Mouse (Mus musculus): Measurements from ENCODE around the gene Flcn. TPM values are rescaled to one million over a fixed set of nuclear protein-coding genes. Genes with fewer than 3 reads are reported as not detected.
"Not testable (repeated sequence)": the region's sequence is repeated elsewhere in the genome, so short reads cannot be mapped to it uniquely, and the experiment has no call there.

Flcn gene
- polyA plus RNA-seq (2012; rRNA removed): 18.3 and 22.5 TPM in 2 replicates

- under 1% methylated on average over 52 of the region's 52 CpGs for WGBS
- DNase-seq (ENCODE audit: low read depth, low spot score): peak; percentile 40
These were observed at the start of gene Flcn for GRCm38 (mm10) chr11:59809670-59810474. Flcn (minus strand) TSS chr11:59810016.

- 52% methylated on average over 3 of the region's 3 CpGs for WGBS
- no peak for DNase-seq (ENCODE audit: low read depth, low spot score)
These were observed 43.0 kb upstream of the Flcn start for GRCm38 (mm10) chr11:59852865-59853264.

GRCm38 (mm10) chr11:59847891-59848884 is 38.4 kb upstream of the Flcn start:
- peak; percentile 40 for DNase-seq (ENCODE audit: low read depth, low spot score)
- 1% methylated on average over 69 of the region's 69 CpGs for WGBS

- peak; percentile 48 for DNase-seq (ENCODE audit: low read depth, low spot score)
- WGBS: 3% methylated on average over 2 of the region's 2 CpGs
These were observed 37.3 kb upstream of the Flcn start for GRCm38 (mm10) chr11:59847131-59847530.

DNA sequence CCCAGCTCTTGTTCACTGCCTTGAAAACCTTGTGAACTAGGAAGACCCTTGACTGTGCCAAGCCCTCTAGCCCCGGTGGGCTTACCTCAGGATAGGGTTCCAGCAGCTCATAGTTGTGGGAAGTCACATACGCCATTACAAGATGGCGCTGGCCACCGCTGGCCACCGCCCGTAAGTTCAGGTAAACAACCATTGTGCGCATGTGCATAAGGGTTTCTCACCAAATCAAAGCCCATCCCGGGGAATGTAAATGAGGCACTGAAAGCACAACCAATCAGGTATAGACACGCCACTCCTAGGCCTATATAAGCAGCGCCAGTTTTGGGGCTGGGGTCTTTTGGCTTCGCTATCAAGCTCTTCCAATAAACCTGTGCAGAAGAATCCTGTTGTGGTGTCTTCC is 36.5 kb upstream of the Flcn start:
- DNase-seq (ENCODE audit: low read depth, low spot score): no peak
- WGBS: 94% methylated on average over 11 of the region's 11 CpGs

DNA sequence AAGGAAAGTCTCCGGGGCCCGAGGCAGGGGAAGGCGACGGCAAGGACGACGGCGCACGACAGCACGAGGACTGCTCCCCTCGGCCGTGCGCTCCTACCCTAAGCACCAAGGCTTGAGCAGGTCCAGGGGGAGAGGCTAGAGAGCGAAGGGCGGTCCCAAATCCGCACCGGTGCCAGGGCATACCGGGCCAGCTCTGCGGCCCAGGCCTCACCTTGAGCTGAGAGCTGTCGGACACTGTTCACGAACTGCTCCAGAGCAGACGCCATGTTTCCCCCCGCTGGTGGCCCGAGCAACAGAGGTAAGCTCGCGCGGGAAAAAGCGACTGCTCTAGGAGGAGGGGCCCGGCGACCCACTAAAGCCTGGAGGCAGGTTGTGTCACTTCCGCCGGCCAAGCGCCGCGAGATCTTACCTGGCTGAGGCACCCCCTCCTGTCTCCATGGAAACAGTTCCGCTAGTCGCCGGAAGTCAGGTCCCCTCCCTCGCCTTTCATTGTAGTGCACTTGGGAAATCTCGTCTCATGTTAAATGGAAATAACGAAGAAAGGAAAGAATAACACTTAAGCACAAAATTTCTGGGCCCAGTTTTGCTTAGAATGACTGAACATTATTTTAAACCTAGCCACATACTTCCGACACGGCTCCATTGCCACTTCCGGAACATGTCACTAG is 29.8 kb upstream of the Flcn start, which contains the start of gene Cops3:
Cops3 (minus strand) TSS at position 380 of the 668 bp plus-strand sequence.
- WGBS: under 1% methylated on average over 43 of the region's 43 CpGs
- peak; percentile 93 for DNase-seq (ENCODE audit: low read depth, low spot score)

- WGBS: under 1% methylated on average over 24 of the region's 24 CpGs
- DNase-seq (ENCODE audit: low read depth, low spot score): peak; percentile 75
These were observed 29.2 kb upstream of the Flcn start, which contains the start of gene Nt5m for GRCm38 (mm10) chr11:59839008-59839458. Nt5m (plus strand) TSS chr11:59839447.

GRCm38 (mm10) chr11:59838426-59838825 is 28.6 kb upstream of the Flcn start:
- no peak for DNase-seq (ENCODE audit: low read depth, low spot score)
- whole genome bisulfite sequencing: 42% methylated on average over 4 of the region's 4 CpGs

- DNase-seq (ENCODE audit: low read depth, low spot score): not testable (repeated sequence)
- no CpG with 5 or more reads among the region's 1 CpGs for WGBS
These were observed 28.0 kb upstream of the Flcn start for GRCm38 (mm10) chr11:59837789-59838188.

DNA sequence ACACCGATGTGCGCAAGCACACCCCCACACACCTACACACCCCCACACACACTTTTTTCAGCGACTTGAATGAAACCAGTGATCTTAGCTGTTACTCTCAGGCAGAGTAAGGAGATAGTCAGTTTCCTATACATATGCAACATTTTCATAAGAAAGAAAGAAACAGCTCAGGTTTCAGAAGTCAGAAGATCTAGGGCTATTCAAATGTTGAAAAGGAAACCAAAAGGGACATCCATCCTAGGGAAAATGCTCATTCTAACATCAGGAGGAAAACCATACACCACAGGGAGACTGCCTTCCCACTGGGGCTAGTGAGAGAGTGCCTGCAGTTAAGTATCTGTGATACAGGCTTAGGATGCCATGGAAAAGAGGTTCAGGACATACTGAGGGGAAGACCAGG is 11.8 kb upstream of the Flcn start:
- no peak for DNase-seq (ENCODE audit: low read depth, low spot score)
- WGBS: 91% methylated on average over 3 of the region's 3 CpGs

GRCm38 (mm10) chr11:59817916-59818315 is 8.1 kb upstream of the Flcn start:
- 93% methylated on average over 3 of the region's 3 CpGs for WGBS
- no peak for DNase-seq (ENCODE audit: low read depth, low spot score)

- 76% methylated on average over 6 of the region's 6 CpGs for WGBS
- no peak for DNase-seq (ENCODE audit: low read depth, low spot score)
These were observed 5.8 kb upstream of the Flcn start for GRCm38 (mm10) chr11:59815482-59816065.

DNA sequence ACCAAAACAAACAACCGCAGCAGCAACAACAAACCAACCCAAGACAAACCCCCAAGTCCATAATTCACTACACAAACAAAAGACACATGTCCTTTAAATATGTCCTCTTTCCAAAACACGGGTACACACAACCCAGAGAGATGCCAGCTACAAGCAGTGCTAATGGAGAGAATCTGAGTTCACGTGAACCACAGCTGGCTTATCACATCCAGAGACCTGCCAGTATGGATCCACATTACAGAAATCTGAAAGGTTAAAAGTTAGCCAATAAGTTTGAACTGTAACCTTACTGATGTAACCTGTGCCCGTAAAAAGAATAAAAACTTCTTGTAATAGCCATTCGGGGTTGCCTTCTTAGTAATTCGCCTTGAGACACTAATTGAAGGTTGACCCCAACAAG is 5.1 kb upstream of the Flcn start:
- WGBS: 52% methylated on average over 6 of the region's 6 CpGs
- no peak for DNase-seq (ENCODE audit: low read depth, low spot score)

DNA sequence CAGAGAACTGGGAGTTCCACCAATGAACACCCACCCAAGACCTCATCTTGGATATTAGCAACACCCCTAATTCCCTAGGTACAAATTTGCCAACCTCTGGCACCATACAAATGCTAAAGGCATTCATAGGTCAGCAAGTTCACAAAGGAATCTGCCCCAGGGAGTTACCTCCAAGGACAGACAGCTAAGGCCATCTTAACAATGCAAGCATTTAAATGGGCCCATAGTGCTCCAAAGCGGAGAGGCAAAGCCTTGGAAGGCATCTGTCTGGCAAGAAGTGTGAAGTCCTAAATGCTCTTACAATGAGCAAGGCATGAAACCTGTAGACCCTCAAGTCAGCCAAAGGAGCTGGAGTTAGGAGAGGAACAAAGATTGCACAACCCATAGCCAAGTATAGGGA is 4.5 kb upstream of the Flcn start:
- WGBS: 95% methylated on average over 1 of the region's 1 CpGs
- no peak for DNase-seq (ENCODE audit: low read depth, low spot score)

DNA sequence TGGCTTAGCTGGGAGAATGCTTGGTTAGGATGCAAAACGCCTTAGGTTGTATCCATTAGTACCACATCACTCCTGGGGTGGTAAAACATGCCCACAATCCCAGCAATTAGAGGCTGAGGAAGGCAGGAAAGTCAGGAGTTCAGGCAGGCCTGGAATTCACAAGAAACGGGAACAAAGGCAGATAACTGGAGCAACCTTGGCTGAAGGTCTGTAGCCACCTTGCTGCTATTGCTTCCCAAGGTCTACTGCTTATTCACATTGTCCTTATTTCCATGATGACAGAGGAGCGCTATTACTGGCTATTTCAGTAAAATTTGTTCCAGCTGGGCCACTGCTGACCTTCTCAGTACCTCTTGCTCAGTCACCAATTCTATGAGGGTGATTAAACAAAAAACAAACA is 3.5 kb upstream of the Flcn start:
- DNase-seq (ENCODE audit: low read depth, low spot score): no peak
- WGBS: 72% methylated on average over 3 of the region's 3 CpGs

GRCm38 (mm10) chr11:59811211-59811610 is 1.4 kb upstream of the Flcn start:
- no peak for DNase-seq (ENCODE audit: low read depth, low spot score)
- WGBS: 55% methylated on average over 4 of the region's 4 CpGs

DNA sequence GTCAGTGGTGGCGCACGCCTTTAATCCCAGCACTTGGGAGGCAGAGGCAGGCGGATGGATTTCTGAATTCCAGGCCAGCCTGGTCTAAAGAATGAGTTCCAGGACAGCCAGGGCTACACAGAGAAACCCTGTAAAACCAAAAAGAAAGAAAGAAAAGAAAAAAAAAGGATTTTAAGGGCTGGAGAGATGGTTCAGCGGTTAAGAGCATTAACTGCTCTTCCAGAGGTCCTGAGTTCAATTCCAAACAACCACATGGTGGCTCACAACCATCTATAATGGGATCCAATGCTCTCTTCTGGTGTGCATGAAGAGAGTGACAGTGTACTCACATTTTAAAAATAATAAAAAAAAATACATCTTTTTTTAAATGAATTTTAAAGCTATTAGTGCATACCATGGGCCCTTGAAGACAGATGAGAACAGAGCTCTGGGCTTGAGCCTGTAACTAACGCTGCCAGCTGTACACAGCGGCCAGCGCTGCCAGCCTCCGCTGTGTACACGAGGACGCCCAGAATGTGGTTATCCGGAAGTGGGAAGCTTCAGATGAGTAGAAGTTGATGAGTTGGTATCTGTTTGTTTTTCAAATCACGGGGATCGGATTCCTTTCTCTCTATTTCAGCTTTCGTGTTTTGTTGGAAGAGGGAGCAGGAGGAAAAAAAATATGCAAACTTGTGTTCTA is 803 bp upstream of the Flcn start:
- DNase-seq (ENCODE audit: low read depth, low spot score): no peak
- WGBS: 49% methylated on average over 14 of the region's 14 CpGs

DNA sequence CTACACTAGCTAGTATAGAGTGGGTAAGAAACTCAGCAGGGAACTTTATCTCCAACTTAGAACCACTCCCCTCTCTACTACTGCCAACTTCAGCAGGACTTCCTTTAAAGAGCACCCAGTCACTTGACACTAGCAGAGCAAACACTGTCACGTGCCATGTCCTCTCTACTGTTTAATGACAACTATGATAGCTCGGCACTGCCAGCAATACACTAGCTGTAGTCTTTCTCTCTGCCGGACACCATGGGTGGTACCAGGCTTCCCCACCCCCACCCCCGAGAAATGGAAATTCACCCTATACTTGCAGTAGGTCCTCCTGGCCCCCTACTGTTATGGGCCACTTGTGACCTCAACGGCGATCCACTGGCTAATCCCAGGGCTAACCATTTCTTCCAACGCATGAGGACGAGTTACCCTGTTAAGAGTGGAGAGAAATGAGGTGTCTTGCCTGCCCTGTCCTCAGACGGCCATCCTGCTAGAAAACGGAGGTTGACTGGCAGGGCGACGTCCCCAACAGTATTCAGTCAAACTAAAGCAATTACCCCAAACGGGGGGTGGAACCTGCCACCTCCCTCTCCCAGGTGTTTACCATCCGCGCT is 646 bp downstream of the Flcn start:
- under 1% methylated on average over 15 of the region's 15 CpGs for WGBS
- DNase-seq (ENCODE audit: low read depth, low spot score): peak; percentile 50
